Mouse (Mus musculus): Measurements from ENCODE around the gene Olfr1361.

The Olfr1361 gene

GRCm38 (mm10) chr13:21663286-21663685 is at the start of gene Olfr1361:
Gene Olfr1361, minus strand, starts transcription at chr13:21663386.
- no peak for DNase-seq

GRCm38 (mm10) chr13:21711698-21712097 is 48.5 kb upstream of the Olfr1361 start:
- DNase-seq: no peak

- peak; percentile 93 for DNase-seq
Measured at GRCm38 (mm10) chr13:21710821-21711525, 47.8 kb upstream of the Olfr1361 start.

- peak; percentile 98 for DNase-seq
Measured at GRCm38 (mm10) chr13:21710031-21710711, 47.0 kb upstream of the Olfr1361 start.

GRCm38 (mm10) chr13:21706669-21707068 is 43.5 kb upstream of the Olfr1361 start:
- DNase-seq: no peak

- no peak for DNase-seq
Measured at GRCm38 (mm10) chr13:21697811-21698210, 34.6 kb upstream of the Olfr1361 start, which contains the start of gene Olfr1359. Gene Olfr1359, plus strand, starts transcription at chr13:21698111.

GRCm38 (mm10) chr13:21677305-21677704 is 14.1 kb upstream of the Olfr1361 start, which contains the start of gene Olfr1360:
Gene Olfr1360, minus strand, starts transcription at chr13:21677405.
- DNase-seq: no peak

GRCm38 (mm10) chr13:21642418-21642817 is 20.8 kb downstream of the Olfr1361 start, which contains the start of gene Olfr11:
Gene Olfr11, minus strand, starts transcription at chr13:21642518.
- no peak for DNase-seq

- peak; percentile 11 for DNase-seq
Measured at GRCm38 (mm10) chr13:21613922-21614321, 49.3 kb downstream of the Olfr1361 start, which contains the start of gene Olfr1362. Gene Olfr1362, minus strand, starts transcription at chr13:21614022.
